Mouse (Mus musculus) ES-E14 (cell line): ENCODE measurements around the gene Npas2. TPM values are rescaled to one million over a fixed set of nuclear protein-coding genes. Genes with fewer than 3 reads are reported as not detected.

Experiments used
- DNase-seq: peaks from one replicate; pipeline ENCODE4 v3.0.0-alpha.2; 2013; ENCODE audit warnings: low read depth, low spot score
- H3K27ac ChIP-seq: 2 replicates; pipeline ENCODE4 v1.5.1; 2012; ENCODE audit warnings: low read depth, mild to moderate bottlenecking, low read length, moderate library complexity, mixed read lengths; ENCODE audit not compliant: poor library complexity, insufficient read depth, severe bottlenecking
- H3K36me3 ChIP-seq: 2 replicates; pipeline ENCODE4 v1.6.1; 2012; ENCODE audit warnings: mild to moderate bottlenecking, low read length, moderate library complexity, mixed read lengths; ENCODE audit not compliant: control insufficient read depth, poor library complexity, insufficient read depth, severe bottlenecking
- H3K4me1 ChIP-seq, 2 experiments: fragments of 150-350 bp in 1 of 2; sonication (generic) in 1 of 2; 2 replicates each; pipeline ENCODE4 v1.6.1; 2012; ENCODE audit warnings: low read length in 2 of 2, mild to moderate bottlenecking in 1 of 2, mixed read lengths in 1 of 2; ENCODE audit not compliant: control insufficient read depth in 2 of 2, insufficient read depth in 2 of 2, poor library complexity in 1 of 2
- H3K4me3 ChIP-seq, 2 experiments: fragments of 150-350 bp in 1 of 2; sonication (generic) in 1 of 2; 2 replicates each; pipeline ENCODE4 v1.5.1; 2012; ENCODE audit warnings: low read length in 2 of 2, low read depth in 1 of 2, mild to moderate bottlenecking in 1 of 2, mixed read lengths in 1 of 2; ENCODE audit not compliant: insufficient read depth in 1 of 2, poor library complexity in 1 of 2, severe bottlenecking in 1 of 2
- H3K9ac ChIP-seq: 2 replicates; pipeline ENCODE4 v1.6.1; 2012; ENCODE audit warnings: low read depth, mild to moderate bottlenecking, low read length, mixed read lengths; ENCODE audit not compliant: poor library complexity, insufficient read depth, severe bottlenecking
- H3K9me3 ChIP-seq: fragments of 150-350 bp; sonication (generic); 2 replicates; pipeline ENCODE4 v1.6.1; 2012; ENCODE audit warnings: low read depth, mild to moderate bottlenecking, low read length; ENCODE audit not compliant: control insufficient read depth, insufficient read depth
- CHD2 ChIP-seq: IDR thresholded peaks from 2 replicates; pipeline ENCODE4 v1.6.1; 2014; ENCODE audit warnings: mild to moderate bottlenecking, low read depth, low read length, inconsistent platforms
- HCFC1 ChIP-seq: IDR thresholded peaks from 2 replicates; pipeline ENCODE4 v1.6.1; 2012; ENCODE audit warnings: low read length, inconsistent platforms, borderline replicate concordance; ENCODE audit not compliant: insufficient read depth
- MAFK ChIP-seq: IDR thresholded peaks from 2 replicates; pipeline ENCODE4 v1.6.1; 2014; ENCODE audit warnings: mild to moderate bottlenecking, low read depth, low read length, inconsistent platforms; ENCODE audit not compliant: insufficient read depth
- ZC3H11A ChIP-seq: IDR thresholded peaks from 2 replicates; pipeline ENCODE4 v1.6.1; 2012; ENCODE audit warnings: low read depth, mild to moderate bottlenecking, inconsistent platforms, low read length, borderline replicate concordance
- ZNF384 ChIP-seq: IDR thresholded peaks from 2 replicates; pipeline ENCODE4 v1.6.1; 2012; ENCODE audit warnings: low read depth, low read length, inconsistent platforms
- in situ Hi-C, 2 experiments: fragments of 600-800 bp; cut with MboI; formaldehyde crosslinking; loops; one replicate each; pipeline ENCODE4 v1.15.1; 2025; ENCODE audit warnings: low sequenced_read_pairs in 2 of 2, inconsistent platforms in 1 of 2; ENCODE audit not compliant: unreplicated experiment in 2 of 2
- total RNA-seq: library from RNA; depleted of rRNA; stranded (reverse); fragments of 300-350 nt; gene quantifications from 2 replicates; pipeline ENCODE4 v1.2.3, GENCODE M21; 2012

The Npas2 gene
- total RNA-seq, 1 experiment = 0.09 TPM

DNA sequence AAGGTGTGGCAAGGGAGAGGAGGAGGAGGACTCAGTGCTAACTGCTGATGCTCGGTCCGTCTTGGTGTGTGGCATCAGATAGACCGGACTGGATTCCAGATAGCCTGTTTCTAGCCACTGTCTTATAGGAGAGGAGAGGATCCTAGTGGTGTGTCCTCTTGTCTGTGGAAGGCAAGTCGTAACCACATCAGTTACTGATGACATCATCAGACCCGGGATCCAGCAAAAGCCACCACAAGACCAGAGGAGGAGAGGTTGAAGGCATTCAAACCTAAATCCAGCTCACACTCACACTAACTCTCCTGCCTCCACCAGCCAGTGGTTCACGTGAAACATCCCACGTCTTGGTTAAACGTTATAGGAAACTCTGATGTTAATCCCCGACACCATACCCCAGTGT is 62.5 kb downstream of the Npas2 start:
- no peaks in the 10 kb centered on the region for H3K9me3 ChIP-seq
- TF ChIP-seq MAFK (no peak), HCFC1 (no peak), ZNF384 (no peak), CHD2 (no peak), ZC3H11A (no peak)
- no peak overlapping the region for H3K4me3 ChIP-seq
- DNase-seq = no peak
- in situ Hi-C loops = no loop called here
- no peak overlapping the region for H3K9ac ChIP-seq
- no peaks in the 10 kb centered on the region for H3K36me3 ChIP-seq
- H3K27ac ChIP-seq = no peak overlapping the region
- H3K4me1 ChIP-seq = no peaks in the 10 kb centered on the region

DNA sequence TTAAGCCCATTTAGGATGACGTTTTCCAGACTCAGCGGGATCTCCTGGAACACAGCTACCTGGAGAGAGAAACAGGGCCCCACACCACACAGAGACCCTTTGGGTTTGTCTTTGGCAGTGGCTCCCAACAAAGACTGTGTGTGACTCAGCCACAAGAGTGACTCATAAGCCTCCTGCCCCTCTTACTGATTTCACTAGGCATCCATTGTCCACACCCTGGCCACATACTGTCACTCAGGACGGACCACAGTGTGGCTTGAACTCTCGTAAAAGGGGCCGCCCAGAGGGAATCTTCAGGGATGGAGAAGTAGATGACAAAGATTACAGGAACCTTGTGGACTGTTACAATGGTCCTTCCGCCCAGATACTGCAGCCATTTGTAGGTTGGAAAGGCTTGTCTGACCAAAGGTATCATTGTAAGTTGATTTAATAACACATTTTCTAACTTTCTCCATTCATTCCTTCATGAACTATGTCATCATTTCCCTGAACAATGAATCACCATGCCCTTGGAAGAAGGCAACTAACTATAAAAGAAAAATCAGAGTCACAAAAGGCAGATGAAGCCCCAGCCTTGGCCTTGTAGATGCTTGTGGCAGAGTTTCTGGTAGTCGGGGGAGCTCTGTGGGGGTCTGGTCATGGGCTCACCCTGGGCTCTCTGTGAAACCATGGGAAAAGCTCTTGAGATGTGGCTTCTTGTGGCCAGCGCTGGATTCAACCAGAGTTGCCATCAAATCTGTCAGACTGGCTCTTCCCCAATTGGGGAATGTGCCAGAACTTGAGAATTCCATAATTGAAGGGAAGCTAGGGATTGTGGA is 63.2 kb downstream of the Npas2 start:
- no peaks in the 10 kb centered on the region for H3K4me1 ChIP-seq
- DNase-seq = no peak
- no peaks in the 10 kb centered on the region for H3K36me3 ChIP-seq
- H3K9me3 ChIP-seq = no peaks in the 10 kb centered on the region
- H3K9ac ChIP-seq = no peak overlapping the region
- no peak overlapping the region for H3K27ac ChIP-seq
- no peak overlapping the region for H3K4me3 ChIP-seq
- TF ChIP-seq ZC3H11A (no peak), ZNF384 (no peak), HCFC1 (no peak)
- in situ Hi-C loops = no loop called here

- Histone ChIP-seq H3K27ac (no peak overlapping the region), H3K9ac (no peak overlapping the region), H3K36me3 (no peaks in the 10 kb centered on the region), H3K4me1 (no peaks in the 10 kb centered on the region), H3K9me3 (no peaks in the 10 kb centered on the region), H3K4me3 (no peak overlapping the region)
- TF ChIP-seq CHD2 = no peak
- TF ChIP-seq MAFK = no peak
- no peak for TF ChIP-seq HCFC1
- no peak for TF ChIP-seq ZNF384
- no peak for TF ChIP-seq ZC3H11A
- in situ Hi-C loops = no loop called here
- DNase-seq = no peak
Measured at GRCm38 (mm10) chr1:39257331-39257594, 63.7 kb downstream of the Npas2 start.

DNA sequence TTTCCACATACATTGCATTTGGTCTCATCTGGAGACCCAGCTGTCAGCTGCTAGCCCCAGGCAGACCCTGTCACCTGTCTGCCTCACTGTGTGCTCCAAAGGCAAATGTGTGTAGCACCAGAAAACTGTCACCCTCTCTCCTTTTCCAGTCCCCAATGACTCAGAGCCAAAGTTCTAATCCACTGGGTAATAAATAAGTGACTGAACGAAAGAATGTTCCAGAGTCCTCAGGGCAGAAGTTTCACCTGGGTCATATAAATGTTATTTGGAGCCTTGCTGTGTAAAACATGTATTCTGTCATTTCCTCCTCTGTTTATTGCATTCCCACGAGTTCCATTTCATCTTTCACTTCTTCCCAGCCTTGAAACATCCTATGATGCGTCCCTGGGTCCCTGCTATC is 66.1 kb downstream of the Npas2 start:
- H3K4me1 ChIP-seq = no peaks in the 10 kb centered on the region
- TF ChIP-seq ZNF384 (no peak), MAFK (no peak), ZC3H11A (no peak), CHD2 (no peak), HCFC1 (no peak)
- no peak overlapping the region for H3K4me3 ChIP-seq
- in situ Hi-C loops = no loop called here
- no peak for DNase-seq
- H3K9ac ChIP-seq = no peak overlapping the region
- H3K36me3 ChIP-seq = no peaks in the 10 kb centered on the region
- no peak overlapping the region for H3K27ac ChIP-seq
- H3K9me3 ChIP-seq = no peaks in the 10 kb centered on the region
